Mouse (Mus musculus) stomach, postnatal 0 days (tissue): ENCODE measurements around the gene Vmn2r91. TPM values are rescaled to one million over a fixed set of nuclear protein-coding genes. Genes with fewer than 3 reads are reported as not detected.
"Not testable (repeated sequence)": the region's sequence is repeated elsewhere in the genome, so short reads cannot be mapped to it uniquely, and the experiment has no call there.

Experiments used
- ATAC-seq: fragments of 200-750 bp; cut with Nextera tagmentation; 2 replicates; pipeline ENCODE4 v1.8.0; 2017; ENCODE audit not compliant: low FRiP score, low TSS enrichment
- DNase-seq: peaks from one replicate; pipeline ENCODE4 v3.0.0-alpha.2; 2016; ENCODE audit warnings: low spot score
- H3K27ac ChIP-seq: fragments of 300-500 bp; sonication (generic); replicated peaks from 2 replicates; pipeline ENCODE4 v1.5.1; 2014; ENCODE audit warnings: mild to moderate bottlenecking, control low read depth
- H3K27me3 ChIP-seq: fragments of 300-500 bp; sonication (generic); 2 replicates; pipeline ENCODE4 v1.6.1; 2014; ENCODE audit warnings: low read length; ENCODE audit not compliant: control insufficient read depth, insufficient read depth
- H3K36me3 ChIP-seq: fragments of 300-500 bp; sonication (generic); 2 replicates; pipeline ENCODE4 v1.6.1; 2014; ENCODE audit warnings: low read length, mixed read lengths; ENCODE audit not compliant: control insufficient read depth, insufficient read depth
- H3K4me1 ChIP-seq: fragments of 300-500 bp; sonication (generic); replicated peaks from 2 replicates; pipeline ENCODE4 v1.6.1; 2014; ENCODE audit warnings: antibody characterized with exemption; ENCODE audit not compliant: control insufficient read depth, insufficient read depth
- H3K4me2 ChIP-seq: fragments of 300-500 bp; sonication (generic); replicated peaks from 2 replicates; pipeline ENCODE4 v1.6.1; 2014; ENCODE audit warnings: low read depth, mild to moderate bottlenecking, control low read depth, moderate library complexity
- H3K4me3 ChIP-seq: fragments of 300-500 bp; sonication (generic); 2 replicates; pipeline ENCODE4 v1.5.1; 2014; ENCODE audit warnings: low read depth, low read length, control low read depth
- H3K9ac ChIP-seq: fragments of 300-500 bp; sonication (generic); 2 replicates; pipeline ENCODE4 v1.6.1; 2014; ENCODE audit warnings: mild to moderate bottlenecking, low read length, control low read depth, mixed read lengths
- H3K9me3 ChIP-seq: fragments of 300-500 bp; sonication (generic); 2 replicates; pipeline ENCODE4 v1.6.1; 2016; ENCODE audit warnings: low read length; ENCODE audit not compliant: control insufficient read depth
- CTCF ChIP-seq: IDR thresholded peaks from 2 replicates; pipeline ENCODE4 v1.5.1; 2016; ENCODE audit warnings: antibody characterized with exemption, low read depth, mild to moderate bottlenecking, moderate library complexity
- EP300 ChIP-seq: optimal IDR thresholded peaks from 2 replicates; pipeline ENCODE3; 2016; ENCODE audit warnings: antibody characterized with exemption
- WGBS: fragments of 180-500 bp; shearing (Covaris S2); extraction: QIAGEN DNeasy Blood & Tissue Kit; methylation state at CpG from one replicate; pipeline ENCODE4 v1.1.7; 2014; 5-methylcytosine and 5-hydroxymethylcytosine counted together
- polyA plus RNA-seq: library from polyadenylated mRNA; unstranded; fragments of >200 nt; fragmentation: Nextera tagmentation; extraction: Ambion mirVana; gene quantifications from 2 replicates; pipeline ENCODE4 v1.2.1, GENCODE M21; 2015

Vmn2r91 gene
- not detected in 2 replicates for polyA plus RNA-seq

DNA sequence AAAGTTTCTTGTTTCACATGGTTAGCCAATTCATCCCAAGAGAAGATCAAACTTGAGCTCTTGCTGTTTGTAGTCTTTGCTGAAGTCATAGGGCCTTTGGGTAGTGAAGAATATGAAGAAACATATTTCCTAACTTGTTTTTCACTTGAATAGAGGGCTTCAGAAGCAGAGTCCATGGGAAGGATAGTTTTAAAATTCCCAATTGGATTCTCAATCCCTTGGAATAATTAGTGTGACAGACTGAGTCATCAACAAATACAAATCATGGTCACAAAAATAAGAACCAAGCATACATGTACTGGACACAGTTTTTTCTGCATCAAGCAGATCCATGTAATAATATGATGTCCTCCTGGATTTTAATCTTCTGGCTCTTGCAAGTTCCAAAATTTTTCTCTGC, at the start of gene Vmn2r91:
Gene Vmn2r91 (plus strand): TSS at position 301 of the 400 bp plus-strand sequence.
- not testable (repeated sequence) for H3K4me2 ChIP-seq, H3K36me3 ChIP-seq, H3K27me3 ChIP-seq, H3K4me1 ChIP-seq, H3K9ac ChIP-seq, H3K27ac ChIP-seq, H3K4me3 ChIP-seq, H3K9me3 ChIP-seq, DNase-seq, ATAC-seq

DNA sequence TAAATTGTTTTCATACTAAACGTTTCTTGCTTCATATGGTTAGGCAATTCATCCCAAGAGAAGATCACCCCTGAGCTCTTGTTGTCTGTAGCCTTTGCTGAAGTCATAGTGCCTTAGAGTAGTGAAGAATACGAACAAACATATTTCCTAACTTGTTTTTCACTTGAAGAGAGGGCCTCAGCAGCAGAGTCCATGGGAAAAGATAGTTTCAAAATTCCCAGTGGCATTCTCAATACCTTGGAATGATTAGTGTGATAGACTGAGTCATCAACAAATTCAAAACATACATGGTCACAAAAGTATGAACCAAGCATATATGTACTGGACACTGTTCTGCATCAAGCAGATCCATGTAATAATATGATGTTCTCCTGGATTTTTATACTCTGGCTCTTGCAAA, 35.7 kb upstream of the Vmn2r91 start, which contains the start of gene Vmn2r124:
Gene Vmn2r124 (plus strand): TSS at position 301 of the 400 bp plus-strand sequence.
- 36% methylated on average over 2 of the region's 2 CpGs for WGBS
- H3K4me1 ChIP-seq, result no peaks in the 10 kb centered on the region
- H3K36me3 ChIP-seq, result no peaks in the 10 kb centered on the region
- H3K9me3 ChIP-seq, result no peaks in the 10 kb centered on the region
- H3K9ac ChIP-seq, result no peak within 1 kb of the TSS
- no peak within 1 kb of the TSS for H3K4me3 ChIP-seq
- no peak within 1 kb of the TSS for H3K4me2 ChIP-seq
- TF ChIP-seq EP300 (no peak), CTCF (no peak)
- no peaks in the 10 kb centered on the region for H3K27me3 ChIP-seq
- DNase-seq (no peak), ATAC-seq (no peak)
- no peak within 1 kb of the TSS for H3K27ac ChIP-seq

DNA sequence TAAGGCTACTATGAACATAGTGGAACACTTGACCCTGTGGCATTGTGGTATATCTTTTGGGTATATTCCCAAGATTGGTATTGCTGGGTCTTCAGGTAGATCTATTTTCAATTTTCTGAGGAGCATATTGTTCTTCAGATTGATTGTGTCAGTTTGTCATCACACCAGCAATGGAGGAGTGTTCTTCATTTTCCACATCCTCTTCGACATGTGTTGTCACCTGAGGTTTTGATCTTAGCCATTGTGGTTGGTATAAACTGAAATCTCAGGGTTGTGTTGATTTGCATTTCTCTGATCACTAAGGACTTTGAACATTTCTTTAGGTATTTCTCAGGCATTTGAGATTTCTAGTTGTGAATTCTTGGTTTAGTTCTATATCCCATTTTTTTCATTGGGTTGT, 10.8 kb downstream of the Vmn2r91 start:
- not testable (repeated sequence) for H3K9me3 ChIP-seq, H3K4me2 ChIP-seq, ATAC-seq, H3K9ac ChIP-seq, DNase-seq, H3K4me1 ChIP-seq, H3K36me3 ChIP-seq, H3K27ac ChIP-seq, H3K27me3 ChIP-seq, H3K4me3 ChIP-seq
- whole genome bisulfite sequencing, result 69% methylated on average over 1 of the region's 1 CpGs

DNA sequence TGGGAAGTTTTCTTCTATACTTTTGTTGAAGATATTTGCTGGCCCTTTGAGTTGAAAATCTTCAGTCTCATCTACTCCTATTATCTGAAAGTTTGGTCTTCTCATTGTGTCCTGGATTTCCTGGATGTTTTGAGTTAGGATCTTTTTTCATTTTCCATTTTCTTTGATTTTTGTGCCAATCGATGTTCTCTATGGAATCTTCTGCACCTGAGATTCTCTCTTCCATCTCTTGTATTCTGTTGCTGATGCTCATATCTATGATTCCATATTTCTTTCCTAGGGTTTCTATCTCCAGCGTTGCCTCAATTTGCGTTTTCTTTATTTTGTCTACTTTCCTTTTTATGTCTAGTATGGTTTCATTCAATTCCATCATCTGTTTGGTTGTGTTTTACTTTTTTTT, 17.4 kb downstream of the Vmn2r91 start:
- H3K9ac ChIP-seq, H3K4me1 ChIP-seq, H3K4me2 ChIP-seq, H3K36me3 ChIP-seq, ATAC-seq, H3K27ac ChIP-seq, H3K27me3 ChIP-seq, H3K4me3 ChIP-seq, H3K9me3 ChIP-seq, DNase-seq: not testable (repeated sequence)
- WGBS, result 85% methylated on average over 3 of the region's 3 CpGs

DNA sequence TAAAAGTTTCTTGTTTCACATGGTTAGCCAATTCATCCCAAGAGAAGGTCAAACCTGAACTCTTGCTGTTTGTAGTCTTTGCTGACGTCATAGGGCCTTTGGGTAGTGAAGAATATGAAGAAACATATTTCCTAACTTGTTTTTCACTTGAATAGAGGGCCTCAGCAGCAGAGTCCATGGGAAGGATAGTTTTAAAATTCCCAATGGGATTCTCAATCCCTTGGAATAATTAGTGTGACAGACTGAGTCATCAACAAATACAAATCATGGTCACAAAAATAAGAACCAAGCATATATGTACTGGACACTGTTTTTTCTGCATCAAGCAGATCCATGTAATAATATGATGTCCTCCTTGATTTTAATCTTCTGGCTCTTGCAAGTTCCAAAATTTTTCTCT, 66.8 kb downstream of the Vmn2r91 start, which contains the start of gene Vmn2r92:
Gene Vmn2r92 (plus strand): TSS at position 301 of the 400 bp plus-strand sequence.
- ATAC-seq, H3K9ac ChIP-seq, H3K4me1 ChIP-seq, H3K4me2 ChIP-seq, H3K27ac ChIP-seq, H3K36me3 ChIP-seq, H3K9me3 ChIP-seq, H3K4me3 ChIP-seq, DNase-seq, H3K27me3 ChIP-seq: not testable (repeated sequence)
- WGBS, result 44% methylated on average over 1 of the region's 1 CpGs

DNA sequence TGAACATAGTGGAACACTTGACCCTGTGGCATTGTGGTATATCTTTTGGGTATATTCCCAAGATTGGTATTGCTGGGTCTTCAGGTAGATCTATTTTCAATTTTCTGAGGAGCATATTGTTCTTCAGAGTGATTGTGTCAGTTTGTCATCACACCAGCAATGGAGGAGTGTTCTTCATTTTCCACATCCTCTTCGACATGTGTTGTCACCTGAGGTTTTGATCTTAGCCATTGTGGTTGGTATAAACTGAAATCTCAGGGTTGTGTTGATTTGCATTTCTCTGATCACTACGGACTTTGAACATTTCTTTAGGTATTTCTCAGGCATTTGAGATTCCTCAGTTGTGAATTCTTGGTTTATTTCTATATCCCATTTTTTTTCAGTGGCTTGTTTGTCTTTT, 76.4 kb downstream of the Vmn2r91 start:
- H3K9me3 ChIP-seq, H3K27me3 ChIP-seq, DNase-seq, H3K4me1 ChIP-seq, H3K9ac ChIP-seq, H3K36me3 ChIP-seq, H3K27ac ChIP-seq, H3K4me2 ChIP-seq, H3K4me3 ChIP-seq, ATAC-seq: not testable (repeated sequence)
- WGBS, result 61% methylated on average over 2 of the region's 2 CpGs

Other genes starting within 250 kb of the Vmn2r91 start
- gene Has1, start 229.8 kb upstream of the Vmn2r91 start, polyA plus RNA-seq, result 0.78 and 0.98 TPM in 2 replicates
- 0.36 and 0.59 TPM in 2 replicates for gene Fpr1, start 201.1 kb upstream of the Vmn2r91 start, polyA plus RNA-seq
- gene Fpr2, start 197.2 kb upstream of the Vmn2r91 start, polyA plus RNA-seq, result 0.19 and 0.27 TPM in 2 replicates
- not detected in 2 replicates for gene Fpr3, start 197.2 kb upstream of the Vmn2r91 start, polyA plus RNA-seq
- not detected in 2 replicates for gene Fpr-rs4, start 63.3 kb upstream of the Vmn2r91 start, polyA plus RNA-seq
- gene Vmn2r124, start 35.6 kb upstream of the Vmn2r91 start, polyA plus RNA-seq, result 0.01 TPM in 1 of 2 replicates, not detected in the other
- not detected in 2 replicates for gene Vmn2r92, start 66.9 kb downstream of the Vmn2r91 start, polyA plus RNA-seq
- gene Vmn2r94, start 192.7 kb downstream of the Vmn2r91 start, polyA plus RNA-seq, result not detected in 2 replicates
- not detected in 2 replicates for gene Vmn2r93, start 213.1 kb downstream of the Vmn2r91 start, polyA plus RNA-seq